Mouse (Mus musculus) heart, embryonic 10.5 days (tissue): ENCODE measurements at regions not wholly inside any gene's neighbourhood (a gene's known extent, or its start where the extent isn't known, plus 50 kb on each side); places are given as distances from the start of the nearest gene placed in this dataset.

Source experiments
- DNase-seq: peaks from one replicate; pipeline ENCODE4 v3.0.0-alpha.2; 2017; ENCODE audit warnings: low spot score
- H3K27ac ChIP-seq: fragments of 300-500 bp; sonication (generic); 2 replicates; pipeline ENCODE4 v1.5.1; 2016; ENCODE audit warnings: mild to moderate bottlenecking
- H3K27me3 ChIP-seq: fragments of 300-500 bp; sonication (generic); 2 replicates; pipeline ENCODE4 v1.6.1; 2016; ENCODE audit warnings: mild to moderate bottlenecking; ENCODE audit not compliant: poor library complexity, insufficient read depth, severe bottlenecking
- H3K36me3 ChIP-seq: fragments of 300-500 bp; sonication (generic); 2 replicates; pipeline ENCODE4 v1.6.1; 2016; ENCODE audit warnings: mild to moderate bottlenecking, moderate library complexity
- H3K4me1 ChIP-seq: fragments of 300-500 bp; sonication (generic); 2 replicates; pipeline ENCODE4 v1.6.1; 2016; ENCODE audit warnings: mild to moderate bottlenecking
- H3K4me3 ChIP-seq: fragments of 300-500 bp; sonication (generic); 2 replicates; pipeline ENCODE4 v1.5.1; 2016; ENCODE audit warnings: mild to moderate bottlenecking, moderate library complexity
- H3K9me3 ChIP-seq: fragments of 300-500 bp; sonication (generic); 2 replicates; pipeline ENCODE4 v1.6.1; 2016; ENCODE audit warnings: mild to moderate bottlenecking, moderate library complexity
- WGBS: fragments of 180-500 bp; shearing (Covaris S2); methylation state at CpG from one replicate; pipeline ENCODE4 v1.1.7; 2016; 5-methylcytosine and 5-hydroxymethylcytosine counted together

- H3K27ac ChIP-seq = no peak overlapping the region
- no peaks in the 10 kb centered on the region for H3K4me1 ChIP-seq
- 73% methylated on average over 20 of the region's 20 CpGs for WGBS
- H3K4me3 ChIP-seq = no peak overlapping the region
- H3K36me3 ChIP-seq = no peaks in the 10 kb centered on the region
- H3K27me3 ChIP-seq = no peaks in the 10 kb centered on the region
- DNase-seq = no peak
- H3K9me3 ChIP-seq = no peaks in the 10 kb centered on the region
These were observed 405.3 kb upstream of the Meis1 start for GRCm38 (mm10) chr11:19423841-19424815.

GRCm38 (mm10) chr11:19427559-19427958 lies 408.8 kb upstream of the Meis1 start:
- no peak overlapping the region for H3K27ac ChIP-seq
- no peak overlapping the region for H3K4me3 ChIP-seq
- DNase-seq = no peak
- H3K4me1 ChIP-seq = no peaks in the 10 kb centered on the region
- no peaks in the 10 kb centered on the region for H3K36me3 ChIP-seq
- 89% methylated on average over 1 of the region's 1 CpGs for WGBS
- no peaks in the 10 kb centered on the region for H3K27me3 ChIP-seq
- H3K9me3 ChIP-seq = no peaks in the 10 kb centered on the region

GRCm38 (mm10) chr11:19433680-19434619 lies 415.2 kb upstream of the Meis1 start:
- no peak for DNase-seq
- Histone ChIP-seq H3K27ac (no peak overlapping the region), H3K4me3 (no peak overlapping the region), H3K27me3 (no peaks in the 10 kb centered on the region), H3K4me1 (no peaks in the 10 kb centered on the region), H3K9me3 (no peaks in the 10 kb centered on the region), H3K36me3 (no peaks in the 10 kb centered on the region)
- whole genome bisulfite sequencing = 86% methylated on average over 13 of the region's 13 CpGs

GRCm38 (mm10) chr11:19438385-19438784 lies 419.6 kb upstream of the Meis1 start:
- WGBS = 82% methylated on average over 5 of the region's 5 CpGs
- H3K27me3 ChIP-seq = no peaks in the 10 kb centered on the region
- no peak overlapping the region for H3K27ac ChIP-seq
- H3K4me3 ChIP-seq = no peak overlapping the region
- H3K36me3 ChIP-seq = no peaks in the 10 kb centered on the region
- H3K4me1 ChIP-seq = peaks cover 4% of the 10 kb centered on the region; the same call in 1 of the 2 replicates
- H3K9me3 ChIP-seq = no peaks in the 10 kb centered on the region
- no peak for DNase-seq

- Histone ChIP-seq H3K27me3 (no peaks in the 10 kb centered on the region), H3K36me3 (no peaks in the 10 kb centered on the region), H3K4me3 (no peak overlapping the region), H3K4me1 (peaks cover 4% of the 10 kb centered on the region; the same call in 1 of the 2 replicates), H3K9me3 (no peaks in the 10 kb centered on the region), H3K27ac (no peak overlapping the region)
- WGBS = 83% methylated on average over 4 of the region's 4 CpGs
- DNase-seq = no peak
These were observed 423.2 kb upstream of the Meis1 start for GRCm38 (mm10) chr11:19441936-19442335.

GRCm38 (mm10) chr11:19455391-19456290 lies 436.9 kb upstream of the Meis1 start:
- H3K9me3 ChIP-seq = no peaks in the 10 kb centered on the region
- DNase-seq = no peak
- no peaks in the 10 kb centered on the region for H3K36me3 ChIP-seq
- H3K4me3 ChIP-seq = no peak overlapping the region
- 86% methylated on average over 12 of the region's 12 CpGs for WGBS
- H3K27me3 ChIP-seq = no peaks in the 10 kb centered on the region
- no peak overlapping the region for H3K27ac ChIP-seq
- no peaks in the 10 kb centered on the region for H3K4me1 ChIP-seq

- no peaks in the 10 kb centered on the region for H3K9me3 ChIP-seq
- no peak overlapping the region for H3K27ac ChIP-seq
- 64% methylated on average over 1 of the region's 1 CpGs for WGBS
- H3K4me1 ChIP-seq = no peaks in the 10 kb centered on the region
- H3K4me3 ChIP-seq = no peak overlapping the region
- no peaks in the 10 kb centered on the region for H3K27me3 ChIP-seq
- DNase-seq = no peak
- H3K36me3 ChIP-seq = no peaks in the 10 kb centered on the region
These were observed 437.8 kb upstream of the Meis1 start for GRCm38 (mm10) chr11:19456577-19456976.

GRCm38 (mm10) chr11:19463730-19464358 lies 445.1 kb upstream of the Meis1 start:
- no peak overlapping the region for H3K4me3 ChIP-seq
- H3K27me3 ChIP-seq = no peaks in the 10 kb centered on the region
- H3K27ac ChIP-seq = no peak overlapping the region
- DNase-seq = no peak
- 0 out of 2 replicates have a peak, but pooled peaks cover 3% of the 10 kb centered on the region for H3K9me3 ChIP-seq
- H3K4me1 ChIP-seq = no peaks in the 10 kb centered on the region
- no peaks in the 10 kb centered on the region for H3K36me3 ChIP-seq
- 80% methylated on average over 6 of the region's 6 CpGs for WGBS

- H3K36me3 ChIP-seq = no peaks in the 10 kb centered on the region
- DNase-seq = no peak
- H3K9me3 ChIP-seq = 0 out of 2 replicates have a peak, but pooled peaks cover 3% of the 10 kb centered on the region
- H3K4me3 ChIP-seq = no peak overlapping the region
- no peaks in the 10 kb centered on the region; the same call in 1 of the 2 replicates for H3K4me1 ChIP-seq
- no peak overlapping the region for H3K27ac ChIP-seq
- no peaks in the 10 kb centered on the region for H3K27me3 ChIP-seq
- WGBS = 84% methylated on average over 3 of the region's 3 CpGs
These were observed 449.6 kb upstream of the Meis1 start for GRCm38 (mm10) chr11:19468373-19468772.

- Histone ChIP-seq H3K27me3 (no peaks in the 10 kb centered on the region), H3K4me3 (no peak overlapping the region), H3K4me1 (no peaks in the 10 kb centered on the region; the same call in 1 of the 2 replicates), H3K9me3 (0 out of 2 replicates have a peak, but pooled peaks cover 3% of the 10 kb centered on the region), H3K36me3 (no peaks in the 10 kb centered on the region), H3K27ac (no peak overlapping the region)
- DNase-seq = no peak
- WGBS = 83% methylated on average over 3 of the region's 3 CpGs
These were observed 450.0 kb upstream of the Meis1 start for GRCm38 (mm10) chr11:19468803-19469202.

GRCm38 (mm10) chr11:19470648-19471341 lies 452.0 kb upstream of the Meis1 start:
- Histone ChIP-seq H3K4me3 (no peak overlapping the region), H3K36me3 (no peaks in the 10 kb centered on the region), H3K9me3 (0 out of 2 replicates have a peak, but pooled peaks cover 3% of the 10 kb centered on the region), H3K27ac (no peak overlapping the region), H3K27me3 (no peaks in the 10 kb centered on the region), H3K4me1 (no peaks in the 10 kb centered on the region; the same call in 1 of the 2 replicates)
- WGBS = 78% methylated on average over 5 of the region's 5 CpGs
- no peak for DNase-seq
